Mouse (Mus musculus) right cerebral cortex, postnatal 10 days (tissue): Measurements from ENCODE around the gene G6pc.
"Not testable (repeated sequence)": the region's sequence is repeated elsewhere in the genome, so short reads cannot be mapped to it uniquely, and the experiment has no call there.

Experiments
- DNase-seq, 2 experiments: peaks; one replicate each; pipeline ENCODE4 v3.0.0; 2021; ENCODE audit warnings: low spot score in 2 of 2

The G6pc gene

GRCm38 (mm10) chr11:101355916-101356315 lies 11.4 kb upstream of the G6pc start:
- DNase-seq, result no peak

DNA sequence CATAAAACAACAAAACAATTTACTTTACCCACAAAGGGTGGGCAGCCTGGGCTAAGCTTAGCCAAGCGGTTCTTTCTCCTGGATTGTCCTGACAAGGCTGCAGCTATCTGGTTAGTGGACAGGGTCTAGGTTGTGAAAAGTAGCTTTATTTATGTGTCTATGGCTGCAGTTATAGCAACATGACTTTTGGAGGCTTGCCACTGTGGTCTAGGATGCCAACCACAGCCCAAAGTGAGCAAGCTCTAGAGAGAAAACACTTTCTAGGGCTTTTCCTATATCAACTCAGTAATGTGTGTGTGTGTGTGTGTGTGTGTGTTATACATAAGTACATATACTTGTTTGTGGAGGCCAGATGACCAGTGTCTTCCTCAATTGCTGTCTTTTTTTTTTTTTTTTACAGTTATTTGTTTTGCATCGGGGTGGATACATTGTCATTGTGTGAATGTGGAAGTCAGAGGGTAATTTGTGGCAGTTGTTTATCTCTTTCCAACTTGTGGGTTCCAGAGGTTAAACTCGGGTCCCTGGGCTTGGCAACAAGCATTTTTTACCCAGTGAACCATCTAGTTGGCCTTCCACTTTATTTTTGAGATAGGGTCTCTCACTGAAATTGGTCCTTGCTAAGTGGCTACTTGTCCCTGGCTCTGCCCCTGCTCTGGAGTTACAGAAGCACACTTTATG lies 9.7 kb upstream of the G6pc start:
- DNase-seq, result no peak

DNA sequence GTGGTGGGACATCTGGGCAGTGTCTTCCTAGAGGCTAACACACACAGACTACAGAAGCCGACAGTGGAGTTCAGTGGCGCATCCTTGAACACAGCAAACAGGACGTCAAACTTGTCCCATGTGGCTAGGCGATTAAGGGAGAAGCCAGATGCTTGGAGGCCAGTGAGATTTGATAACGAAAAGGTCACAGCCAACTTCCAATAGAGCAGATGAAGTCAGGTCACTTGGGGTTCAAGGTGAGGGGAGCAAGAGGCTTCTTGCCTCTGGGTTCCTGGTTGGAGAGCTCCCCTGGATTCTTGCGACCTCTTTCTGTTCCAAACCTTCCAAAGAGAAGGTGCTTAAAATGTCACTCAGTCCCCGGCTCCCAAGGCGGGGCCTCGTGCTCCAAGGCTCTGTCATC lies 7.6 kb upstream of the G6pc start:
- DNase-seq, result no peak

DNA sequence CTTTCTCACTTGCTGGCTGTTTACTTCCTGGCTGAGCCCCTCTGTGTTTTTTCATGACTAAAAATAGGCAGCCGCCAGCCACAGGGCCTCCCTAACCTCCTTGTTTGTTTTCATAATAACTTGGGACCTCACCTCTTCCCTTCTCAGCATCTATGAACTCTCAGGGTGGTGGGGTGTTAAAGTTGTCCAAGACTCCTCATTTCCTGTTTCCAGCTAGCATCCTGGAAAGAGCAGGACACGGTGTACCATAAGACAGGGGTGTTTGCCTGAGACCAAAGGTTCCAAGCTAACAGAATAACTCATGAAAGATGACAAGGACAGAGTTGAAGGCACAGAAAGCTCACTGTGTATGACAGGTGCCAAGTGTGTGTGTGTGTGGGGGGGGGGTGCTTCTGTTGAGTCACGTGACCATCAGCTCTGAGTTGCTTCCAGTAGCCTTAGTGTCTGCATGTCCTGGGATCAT lies 6.7 kb upstream of the G6pc start:
- no peak for DNase-seq

DNA sequence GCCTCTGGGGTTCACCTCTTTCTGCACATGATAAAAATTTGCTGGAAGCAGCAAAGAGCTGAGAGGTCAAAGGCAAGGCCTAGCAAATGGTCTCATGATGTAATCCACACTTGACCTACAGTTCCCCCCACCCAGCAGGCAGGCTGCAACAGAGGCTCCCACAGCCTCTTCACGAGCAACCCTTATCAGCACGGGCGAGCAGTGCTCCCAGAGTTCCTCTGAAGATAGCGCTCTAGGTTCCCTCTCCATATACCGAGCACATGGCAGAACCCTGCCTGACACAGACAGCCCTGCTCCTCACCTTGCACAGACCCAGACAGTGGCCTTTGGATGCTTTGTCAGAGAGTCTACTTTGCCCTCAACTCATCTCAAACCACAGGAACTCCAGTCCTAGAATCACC lies 2.8 kb upstream of the G6pc start:
- no peak for DNase-seq

DNA sequence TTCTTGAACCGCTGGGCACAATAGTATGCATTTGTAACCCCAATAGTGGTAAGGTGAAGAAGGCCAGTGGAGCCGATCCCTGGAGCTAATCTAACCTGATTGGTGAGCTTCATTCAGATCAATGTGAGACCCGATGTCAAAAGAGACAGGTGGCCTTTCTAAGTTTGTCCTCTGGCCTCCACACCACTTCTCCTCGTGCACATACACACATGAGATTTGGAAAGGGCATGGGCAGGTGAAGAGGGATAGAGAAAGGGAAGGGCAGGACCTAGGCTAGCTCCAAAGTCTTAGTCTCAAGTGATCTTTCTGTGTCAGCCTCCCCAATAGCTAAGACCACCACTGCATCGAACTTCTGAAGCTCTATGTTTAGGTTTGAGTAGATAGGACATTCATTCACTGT lies 2.8 kb downstream of the G6pc start:
- DNase-seq, result no peak

- DNase-seq, result no peak
Measured at GRCm38 (mm10) chr11:101374421-101374938, 7.1 kb downstream of the G6pc start.

- not testable (repeated sequence) for DNase-seq
Measured at GRCm38 (mm10) chr11:101378196-101378595, 10.8 kb downstream of the G6pc start.

DNA sequence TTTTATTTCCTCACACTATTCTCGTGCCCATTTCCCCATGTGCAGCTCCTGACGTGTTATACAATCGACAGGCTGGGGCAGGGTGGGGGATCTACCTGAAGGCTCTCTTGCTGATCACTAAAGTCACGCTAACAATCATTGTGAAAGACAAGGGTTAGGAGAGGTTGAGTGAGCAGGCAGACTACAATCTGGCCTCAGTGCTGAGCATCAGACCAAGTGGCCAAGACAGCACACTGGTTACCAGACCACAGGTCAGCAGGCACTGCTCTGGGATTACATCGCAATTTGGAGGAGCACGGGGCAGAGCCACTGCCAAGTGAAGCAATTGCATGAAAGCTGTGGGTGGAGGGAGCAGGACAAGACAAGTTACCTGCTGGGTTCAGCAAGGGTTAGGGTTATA lies 11.6 kb downstream of the G6pc start:
- DNase-seq, result no peak

- no peak for DNase-seq
Measured at GRCm38 (mm10) chr11:101381817-101382216, 14.5 kb downstream of the G6pc start.

DNA sequence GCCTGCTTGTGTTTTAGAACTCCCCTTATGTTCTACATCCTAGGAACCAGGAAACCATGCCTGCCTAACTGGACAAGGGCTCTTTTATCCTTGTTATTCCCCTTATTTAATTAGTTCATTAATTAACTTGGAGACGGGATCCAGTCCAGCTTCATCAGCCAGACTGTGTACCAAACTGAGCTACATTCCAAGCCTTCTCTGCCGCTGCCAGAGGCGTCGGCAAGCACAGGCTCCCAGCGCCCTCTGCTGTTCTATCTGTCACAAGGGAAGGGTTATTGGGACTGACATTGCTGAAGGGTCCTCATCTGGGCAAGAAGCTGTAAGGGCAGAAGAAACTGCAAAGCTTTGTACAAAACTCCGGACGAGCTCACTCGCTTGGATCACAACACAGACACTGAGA lies 27.7 kb downstream of the G6pc start:
- DNase-seq, result peak; percentile 83 to 87

DNA sequence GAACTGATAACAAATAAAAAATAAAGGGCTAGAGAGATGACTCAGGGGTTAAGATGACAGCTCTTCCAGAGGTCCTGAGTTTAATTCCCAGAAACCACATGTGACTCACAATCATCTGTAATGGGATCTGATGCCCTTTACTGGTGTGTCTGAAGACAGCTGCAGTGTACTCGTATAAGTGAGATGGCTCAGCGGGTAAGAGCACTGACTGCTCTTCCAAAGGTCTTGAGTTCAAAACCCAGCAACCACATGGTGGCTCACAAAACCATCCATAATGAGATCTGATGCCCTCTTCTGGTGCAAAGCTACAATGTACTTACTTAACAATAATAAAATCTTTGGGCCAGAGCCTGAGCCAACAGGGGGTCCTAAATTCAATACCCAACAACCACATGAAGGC lies 47.9 kb downstream of the G6pc start:
- DNase-seq, result no peak

GRCm38 (mm10) chr11:101416433-101417100 lies 49.2 kb downstream of the G6pc start:
- no peak for DNase-seq

GRCm38 (mm10) chr11:101417101-101417855 lies 49.9 kb downstream of the G6pc start, which contains the start of gene Aarsd1:
Gene Aarsd1, minus strand, starts transcription at chr11:101417615.
- peak; percentile 92 to 95 for DNase-seq

- DNase-seq, result peak; percentile 58 to 68
Measured at GRCm38 (mm10) chr11:101418991-101419390, 51.6 kb downstream of the G6pc start.

- peak in 1 of 2 experiments; percentile 36 for DNase-seq
Measured at GRCm38 (mm10) chr11:101419610-101420009, 52.2 kb downstream of the G6pc start.

DNA sequence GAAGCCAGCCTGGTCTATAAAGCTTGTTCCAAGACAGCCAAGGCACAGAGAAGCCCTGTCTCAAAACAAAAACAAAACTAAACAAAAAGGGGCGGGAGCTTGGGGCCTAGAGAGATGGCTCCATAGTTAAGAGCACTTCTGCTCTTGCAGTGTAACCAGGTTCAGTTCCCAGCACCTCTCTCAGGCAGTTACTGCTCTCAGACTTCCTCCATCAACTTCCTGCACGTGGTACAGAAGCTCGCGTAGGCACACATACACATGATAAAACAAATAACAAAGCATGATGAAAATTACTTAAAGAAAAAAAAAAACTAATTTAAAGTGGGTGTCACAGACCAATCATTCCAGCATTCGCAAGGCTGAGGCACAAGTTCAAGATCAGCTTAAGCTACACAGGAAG lies 52.8 kb downstream of the G6pc start:
- DNase-seq, result no peak

DNA sequence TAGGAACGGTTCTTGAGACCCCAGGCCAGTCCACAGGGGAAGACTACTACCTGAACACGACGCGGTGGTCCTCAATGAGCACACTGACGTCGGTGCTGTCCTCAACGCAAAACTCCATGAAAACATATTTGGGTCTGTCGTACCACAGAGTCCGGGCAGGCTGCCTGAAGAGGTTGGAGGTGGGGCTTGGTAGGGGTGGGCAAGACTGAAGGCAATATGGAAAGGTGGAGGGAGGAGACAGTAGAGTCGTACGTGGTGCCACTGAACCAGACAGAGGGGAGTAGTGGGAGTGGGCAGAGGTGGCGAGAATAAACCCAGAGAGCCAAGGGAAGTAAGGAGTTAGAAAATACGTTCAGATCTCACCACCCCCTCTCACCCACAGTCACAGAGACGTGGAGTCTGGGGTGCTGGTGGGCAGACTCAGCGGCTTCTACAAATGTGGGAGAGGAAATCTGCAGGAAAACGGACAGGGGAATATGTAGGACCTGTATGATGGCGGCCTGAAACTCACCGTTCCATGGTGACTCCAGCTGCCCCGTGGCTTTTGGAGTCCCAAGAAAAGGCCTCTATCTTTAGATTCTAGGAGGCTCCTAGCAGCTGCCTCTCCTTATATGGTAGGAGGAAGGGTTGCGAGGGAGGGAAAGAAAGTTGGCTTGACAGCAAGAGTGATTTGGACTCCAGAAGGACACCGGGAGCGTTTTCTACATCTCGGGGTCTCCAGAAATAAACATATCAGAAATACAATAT lies 56.9 kb downstream of the G6pc start, which contains the start of gene Gm27029:
Gene Gm27029 (minus strand): TSS at position 692 of the 747 bp plus-strand sequence.
- DNase-seq, result peak in 1 of 2 experiments; percentile 57

DNA sequence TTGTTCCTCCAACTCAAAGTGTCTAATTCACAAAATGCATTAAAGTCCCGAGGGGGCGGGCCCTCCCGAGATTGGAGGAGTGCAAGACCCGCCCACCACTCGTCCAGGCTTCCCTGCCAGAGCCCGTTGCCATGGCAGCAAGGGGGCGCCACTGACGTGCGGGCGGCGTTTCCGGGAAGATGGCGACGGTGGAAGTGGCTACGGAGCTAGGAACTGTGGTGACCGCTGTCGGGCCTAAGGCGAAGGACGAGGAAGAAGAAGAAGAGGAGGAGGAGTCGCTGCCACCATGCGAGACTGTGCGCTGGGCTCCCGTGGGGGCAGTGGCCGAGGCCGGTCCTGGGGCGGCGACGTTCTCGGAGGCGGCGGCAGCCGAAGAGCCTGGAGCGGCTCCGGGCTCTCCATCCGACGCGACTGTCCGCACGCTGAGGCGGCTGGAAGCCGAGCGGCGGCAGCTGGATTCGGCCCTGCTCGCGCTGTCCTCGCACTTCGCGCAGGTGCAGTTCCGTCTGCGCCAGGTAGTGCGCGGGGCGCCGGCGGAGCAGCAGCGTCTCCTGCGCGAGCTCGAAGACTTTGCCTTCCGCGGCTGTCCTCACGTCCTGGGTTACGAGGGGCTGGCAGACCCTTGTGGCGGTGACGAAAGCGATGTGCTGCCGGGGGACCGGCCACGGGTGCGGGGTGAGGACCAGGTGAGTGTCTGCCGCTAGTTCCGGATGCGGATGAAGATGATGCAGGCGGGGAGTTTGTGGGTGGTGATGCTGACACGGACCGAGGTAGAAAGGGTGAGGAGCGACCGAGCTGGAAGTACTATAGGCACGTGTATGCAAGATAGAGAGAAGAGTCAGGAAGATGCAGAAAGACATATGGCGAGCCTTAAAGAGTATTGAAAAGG lies 57.8 kb downstream of the G6pc start, which contains the start of the genes Rundc1 and Ptges3l:
Gene Rundc1 (plus strand): TSS at position 161 of the 889 bp plus-strand sequence.
Gene Ptges3l (minus strand): TSS at position 409 of the 889 bp plus-strand sequence.
- peak; percentile 98 to 99 for DNase-seq

- DNase-seq, result peak in 1 of 2 experiments; percentile 21
Measured at GRCm38 (mm10) chr11:101426165-101426564, 58.8 kb downstream of the G6pc start.
